In genomic region chr4:54712929-54713328, GRCm38 (mm10) we compare ENCODE assay signal across 11 mouse cellular contexts.
DNase-seq lines count a peak whose midpoint lies in the region; ATAC-seq and TF ChIP-seq lines count a peak whose summit lies in the region.
"Had no signal": no experiment of that assay in that cellular context is flagged by ENCODE, and none has a peak within 500 bp of the region (broad histone marks: within the 10 kb centered on the region; RNA-seq: fewer than 3 reads in every experiment).

No protein-coding gene starts in this region.

- no peaks in the 10 kb centered on the region for H3K36me3 ChIP-seq in heart, postnatal 0 days (replicated peaks; ENCODE audit: control insufficient read depth, insufficient read depth, low read length)
- no peaks in the 10 kb centered on the region for H3K36me3 ChIP-seq in kidney, postnatal 0 days (ENCODE audit: insufficient read depth, low read length)
- no peaks in the 10 kb centered on the region for H3K36me3 ChIP-seq in forebrain, embryonic 15.5 days

- no peaks in the 10 kb centered on the region for H3K4me1 ChIP-seq in heart, postnatal 0 days (ENCODE audit: control insufficient read depth, insufficient read depth)
- H3K4me1 ChIP-seq in kidney, postnatal 0 days (replicated peaks; ENCODE audit: insufficient read depth, low read length) = no peaks in the 10 kb centered on the region
- no peaks in the 10 kb centered on the region for H3K4me1 ChIP-seq in forebrain, embryonic 15.5 days
- H3K4me1 ChIP-seq: forebrain, embryonic 13.5 days had no signal

- no peaks in the 10 kb centered on the region for H3K27me3 ChIP-seq in heart, postnatal 0 days (ENCODE audit: control insufficient read depth, insufficient read depth, low read length)
- H3K27me3 ChIP-seq in kidney, postnatal 0 days (ENCODE audit: insufficient read depth, low read length) = no peaks in the 10 kb centered on the region
- H3K27me3 ChIP-seq in forebrain, embryonic 15.5 days = no peaks in the 10 kb centered on the region
- H3K27me3 ChIP-seq: forebrain, embryonic 13.5 days had no signal

- TF ChIP-seq EP300 in heart, postnatal 0 days (IDR thresholded peaks at IDR 0.05; ENCODE audit: low read depth) = no peak

- DNase-seq in adrenal gland, adult 2 months = peak; percentile 18
- DNase-seq in adrenal gland, postnatal 4 days (ENCODE audit: low spot score in 2 of 2) = no peak
- peak; percentile 16 for DNase-seq in heart, postnatal 0 days (ENCODE audit: low spot score)
- DNase-seq in heart, adult 9 months (ENCODE audit: low spot score in 2 of 2) = no peak
- DNase-seq in adipocyte (ENCODE audit: low spot score) = peak; percentile 6
- DNase-seq in kidney, postnatal 0 days (ENCODE audit: low spot score) = peak; percentile 52
- DNase-seq in layer of hippocampus, adult 8-10 months (ENCODE audit: low spot score in 2 of 2) = no peak
- DNase-seq: cerebellum, postnatal 25 days; thymus, postnatal 4 days had no signal

- no peak overlapping the region for H3K27ac ChIP-seq in heart, postnatal 0 days (ENCODE audit: low read depth)
- H3K27ac ChIP-seq in kidney, postnatal 0 days = no peak overlapping the region
- H3K27ac ChIP-seq in forebrain, embryonic 15.5 days (replicated peaks) = no peak overlapping the region
- H3K27ac ChIP-seq: forebrain, embryonic 13.5 days had no signal

- 28% methylated on average over 3 of the region's 3 CpGs for WGBS in heart, postnatal 0 days
- WGBS in kidney, postnatal 0 days = 27% methylated on average over 3 of the region's 3 CpGs
- 80% methylated on average over 3 of the region's 3 CpGs for WGBS in forebrain, embryonic 15.5 days

- ATAC-seq in heart, postnatal 0 days (ENCODE audit: insufficient read depth, low read depth) = peak; percentile 55; the same call in 1 of the 2 replicates
- peak; percentile 63; the same call in 1 of the 2 replicates for ATAC-seq in kidney, postnatal 0 days (replicated peaks; ENCODE audit: low FRiP score, low read depth)
- ATAC-seq in forebrain, embryonic 15.5 days (replicated peaks) = no peak
- ATAC-seq: forebrain, embryonic 13.5 days had no signal

- H3K4me3 ChIP-seq in heart, postnatal 0 days (ENCODE audit: low read depth, low read length) = no peak overlapping the region
- H3K4me3 ChIP-seq in kidney, postnatal 0 days (replicated peaks; ENCODE audit: low read depth, low read length) = no peak overlapping the region
- H3K4me3 ChIP-seq in forebrain, embryonic 15.5 days = no peak overlapping the region
- H3K4me3 ChIP-seq: forebrain, embryonic 13.5 days had no signal

- no peak for TF ChIP-seq CTCF in heart, postnatal 0 days (IDR thresholded peaks at IDR 0.05; ENCODE audit: low read depth)
- no peak for TF ChIP-seq CTCF in kidney, postnatal 0 days (IDR thresholded peaks at IDR 0.05; ENCODE audit: low read depth)

- no peak overlapping the region for H3K4me2 ChIP-seq in heart, postnatal 0 days (ENCODE audit: low read depth, low read length)
- H3K4me2 ChIP-seq in kidney, postnatal 0 days (ENCODE audit: low read length) = no peak overlapping the region
- no peak overlapping the region for H3K4me2 ChIP-seq in forebrain, embryonic 15.5 days (replicated peaks)
- H3K4me2 ChIP-seq: forebrain, embryonic 13.5 days had no signal

- no peak overlapping the region for H3K9ac ChIP-seq in heart, postnatal 0 days (replicated peaks; ENCODE audit: low read depth, low read length)
- H3K9ac ChIP-seq in kidney, postnatal 0 days (ENCODE audit: low read depth, low read length) = no peak overlapping the region
- H3K9ac ChIP-seq in forebrain, embryonic 15.5 days (replicated peaks) = no peak overlapping the region
- H3K9ac ChIP-seq: forebrain, embryonic 13.5 days had no signal

- no peaks in the 10 kb centered on the region for H3K9me3 ChIP-seq in heart, postnatal 0 days (replicated peaks; ENCODE audit: control insufficient read depth, low read length)
- H3K9me3 ChIP-seq in kidney, postnatal 0 days (replicated peaks; ENCODE audit: low read length) = no peaks in the 10 kb centered on the region
- no peaks in the 10 kb centered on the region for H3K9me3 ChIP-seq in forebrain, embryonic 15.5 days
- H3K9me3 ChIP-seq: forebrain, embryonic 13.5 days had no signal

Comparison
In these comparisons a context has a peak if more than half of its experiments do, and no peak if none do; other contexts are left out.
1. DNase-seq: peak in adrenal gland, adult 2 months (single experiment), heart, postnatal 0 days (single experiment), adipocyte (single experiment) and kidney, postnatal 0 days (single experiment); none in adrenal gland, postnatal 4 days (0 of 2), heart, adult 9 months (0 of 2) and layer of hippocampus, adult 8-10 months (0 of 2).